Mouse (Mus musculus) CH12.LX (cell line): Measurements from ENCODE around the gene Gng8. TPM values are rescaled to one million over a fixed set of nuclear protein-coding genes. Genes with fewer than 3 reads are reported as not detected.
A peak's percentile ranks its signal among the peaks of the same experiment; 100 is the strongest.

Experiments
- DNase-seq: peaks from one replicate; pipeline ENCODE4 v3.0.0-alpha.2; 2013; ENCODE audit errors: extremely low read depth
- H3K27ac ChIP-seq: 2 replicates; pipeline ENCODE4 v1.5.1; 2012; ENCODE audit warnings: low read depth, mild to moderate bottlenecking, control low read depth, moderate library complexity; ENCODE audit not compliant: insufficient read depth
- H3K27me3 ChIP-seq: replicated peaks from 2 replicates; pipeline ENCODE3; 2012; ENCODE audit warnings: inconsistent platforms
- H3K36me3 ChIP-seq, 2 experiments: replicated peaks in 1 of 2; 2 replicates each; pipeline versions ENCODE3 to v1.6.1; 2012; ENCODE audit warnings: inconsistent platforms in 1 of 2, low read length in 1 of 2, mild to moderate bottlenecking in 1 of 2, mixed read lengths in 1 of 2, moderate library complexity in 1 of 2; ENCODE audit not compliant: control insufficient read depth in 1 of 2, insufficient read depth in 1 of 2
- H3K4me1 ChIP-seq, 2 experiments: 2 replicates each; pipeline ENCODE4 v1.6.1; 2012; ENCODE audit warnings: inconsistent platforms in 1 of 2, moderate library complexity in 1 of 2; ENCODE audit not compliant: insufficient read depth in 2 of 2, control insufficient read depth in 1 of 2
- H3K4me2 ChIP-seq: 2 replicates; pipeline ENCODE4 v1.6.1; 2012; ENCODE audit warnings: low read depth, mild to moderate bottlenecking, control low read depth; ENCODE audit not compliant: poor library complexity, insufficient read depth, severe bottlenecking
- H3K4me3 ChIP-seq, 3 experiments: fragments of 150-350 bp in 1 of 3; sonication (generic) in 1 of 3; replicated peaks in 1 of 3; 2 replicates each; pipeline versions ENCODE3 to v1.5.1; 2011 to 2012; ENCODE audit warnings: low read depth in 2 of 3, low read length in 2 of 3, mild to moderate bottlenecking in 2 of 3, moderate library complexity in 2 of 3, control low read depth in 1 of 3, improper control_type of control experiment in 1 of 3, inconsistent platforms in 1 of 3, mixed read lengths in 1 of 3; ENCODE audit not compliant: poor library complexity in 1 of 3
- H3K79me2 ChIP-seq: replicated peaks from 2 replicates; pipeline ENCODE4 v1.6.1; 2012; ENCODE audit warnings: mild to moderate bottlenecking, moderate library complexity; ENCODE audit not compliant: control insufficient read depth, poor library complexity, insufficient read depth, severe bottlenecking; ENCODE audit errors: extremely low read depth
- H3K9ac ChIP-seq: 2 replicates; pipeline ENCODE4 v1.6.1; 2012; ENCODE audit warnings: low read depth, mild to moderate bottlenecking, control low read depth, moderate library complexity; ENCODE audit not compliant: insufficient read depth
- H3K9me3 ChIP-seq: replicated peaks from 2 replicates; pipeline ENCODE3; 2012; ENCODE audit warnings: low read length, inconsistent platforms, mixed read lengths
- CHD1 ChIP-seq: IDR thresholded peaks from 2 replicates; pipeline ENCODE4 v1.6.1; 2012; ENCODE audit warnings: low read depth, low read length, improper control_type of control experiment, inconsistent platforms
- CTCF ChIP-seq, 2 experiments: IDR thresholded peaks in 1 of 2; conservative IDR thresholded peaks in 1 of 2; 2 replicates each; pipeline ENCODE4 v1.5.1; 2011 to 2012; ENCODE audit warnings: low read depth in 2 of 2, low read length in 2 of 2, improper control_type of control experiment in 1 of 2, inconsistent platforms in 1 of 2, mild to moderate bottlenecking in 1 of 2, moderate library complexity in 1 of 2
- ELF1 ChIP-seq: IDR thresholded peaks from 2 replicates; pipeline ENCODE4 v1.6.1; 2014; ENCODE audit warnings: low read depth, mild to moderate bottlenecking, inconsistent platforms, low read length, improper control_type of control experiment
- EP300 ChIP-seq: IDR thresholded peaks from 2 replicates; pipeline ENCODE4 v1.6.1; 2011; ENCODE audit warnings: low read length, improper control_type of control experiment
- ETS1 ChIP-seq: conservative IDR thresholded peaks from 2 replicates; pipeline ENCODE4 v1.6.1; 2012; ENCODE audit warnings: low read depth, mild to moderate bottlenecking, inconsistent platforms, low read length, improper control_type of control experiment, moderate library complexity
- HCFC1 ChIP-seq: IDR thresholded peaks from 2 replicates; pipeline ENCODE4 v1.6.1; 2012; ENCODE audit warnings: low read depth, mild to moderate bottlenecking, inconsistent platforms, low read length, improper control_type of control experiment
- IRF4 ChIP-seq: IDR thresholded peaks from 2 replicates; pipeline ENCODE4 v1.6.1; 2014; ENCODE audit warnings: low read depth, mild to moderate bottlenecking, inconsistent platforms, low read length, improper control_type of control experiment
- JUN ChIP-seq: IDR thresholded peaks from 2 replicates; pipeline ENCODE4 v1.6.1; 2011; ENCODE audit warnings: low read depth, mild to moderate bottlenecking, low read length, improper control_type of control experiment, moderate library complexity; ENCODE audit not compliant: insufficient read depth
- JUND ChIP-seq: conservative IDR thresholded peaks from 2 replicates; pipeline ENCODE4 v1.6.1; 2011; ENCODE audit warnings: low read depth, low read length, improper control_type of control experiment
- KAT2A ChIP-seq: IDR thresholded peaks from 2 replicates; pipeline ENCODE4 v1.6.1; 2012; ENCODE audit warnings: low read length, improper control_type of control experiment, inconsistent platforms; ENCODE audit not compliant: insufficient replicate concordance
- MAFK ChIP-seq: IDR thresholded peaks from 2 replicates; pipeline ENCODE4 v1.6.1; 2011; ENCODE audit warnings: low read length, improper control_type of control experiment; ENCODE audit not compliant: insufficient replicate concordance
- MAX ChIP-seq: IDR thresholded peaks from 2 replicates; pipeline ENCODE4 v1.6.1; 2011; ENCODE audit warnings: low read length, improper control_type of control experiment
- MEF2A ChIP-seq: IDR thresholded peaks from 2 replicates; pipeline ENCODE4 v1.6.1; 2014; ENCODE audit warnings: low read depth, mild to moderate bottlenecking, inconsistent platforms, low read length, improper control_type of control experiment, borderline replicate concordance
- MXI1 ChIP-seq: IDR thresholded peaks from 2 replicates; pipeline ENCODE4 v1.6.1; 2011; ENCODE audit warnings: mild to moderate bottlenecking, low read depth, low read length, improper control_type of control experiment
- NELFE ChIP-seq: IDR thresholded peaks from 2 replicates; pipeline ENCODE4 v1.6.1; 2011; ENCODE audit warnings: low read depth, low read length, improper control_type of control experiment
- NRF1 ChIP-seq: IDR thresholded peaks from 2 replicates; pipeline ENCODE4 v1.6.1; 2014; ENCODE audit warnings: low read depth, mild to moderate bottlenecking, inconsistent platforms, low read length, improper control_type of control experiment, moderate library complexity
- PAX5 ChIP-seq: IDR thresholded peaks from 2 replicates; pipeline ENCODE4 v1.6.1; 2012; ENCODE audit warnings: low read length, inconsistent platforms, mixed read lengths
- POLR2AphosphoS2 ChIP-seq: IDR thresholded peaks from 2 replicates; pipeline ENCODE4 v1.6.1; 2011; ENCODE audit warnings: low read depth, low read length, improper control_type of control experiment
- RCOR1 ChIP-seq: conservative IDR thresholded peaks from 2 replicates; pipeline ENCODE4 v1.6.1; 2012; ENCODE audit warnings: low read depth, mild to moderate bottlenecking, inconsistent platforms, low read length, improper control_type of control experiment
- TBP ChIP-seq: conservative IDR thresholded peaks from 2 replicates; pipeline ENCODE4 v1.6.1; 2011; ENCODE audit warnings: low read depth, low read length, improper control_type of control experiment
- TCF12 ChIP-seq: IDR thresholded peaks from 2 replicates; pipeline ENCODE4 v1.6.1; 2014; ENCODE audit warnings: low read depth, mild to moderate bottlenecking, inconsistent platforms, low read length, improper control_type of control experiment
- USF1 ChIP-seq: IDR thresholded peaks from 2 replicates; pipeline ENCODE4 v1.6.1; 2014; ENCODE audit warnings: low read depth, mild to moderate bottlenecking, inconsistent platforms, low read length, improper control_type of control experiment
- USF2 ChIP-seq: conservative IDR thresholded peaks from 2 replicates; pipeline ENCODE4 v1.6.1; 2011; ENCODE audit warnings: low read depth, low read length, improper control_type of control experiment
- ZNF384 ChIP-seq: IDR thresholded peaks from 2 replicates; pipeline ENCODE4 v1.6.1; 2012; ENCODE audit warnings: low read depth, low read length, improper control_type of control experiment, inconsistent platforms
- dilution Hi-C: fragments of 300-500 bp; cut with MboI; formaldehyde crosslinking; loops from 2 replicates; pipeline ENCODE4 v1.14.3; 2020; ENCODE audit warnings: low sequenced_read_pairs; ENCODE audit not compliant: extremely low pct_unique_long_range_greater_than_20kb, extremely low pct_ligation_motif_present
- in situ Hi-C: fragments of 300-500 bp; cut with MboI; formaldehyde crosslinking; loops from 3 replicates; pipeline ENCODE4 v1.14.3; 2019; ENCODE audit warnings: low sequenced_read_pairs, low pct_ligation_motif_present, low pct_unique_long_range_greater_than_20kb, mixed read lengths
- polyA plus RNA-seq: library from polyadenylated mRNA; unstranded; fragments of >175 nt; gene quantifications from 2 replicates; pipeline ENCODE4 v1.2.1, GENCODE M21; 2012; ENCODE audit warnings: low read depth; ENCODE audit not compliant: insufficient read length
- total RNA-seq, 2 experiments: library from RNA; depleted of rRNA; stranded (reverse); fragments of 300-350 nt in 1 of 2; fragments of >200 nt in 1 of 2; gene quantifications; 2 replicates each; pipeline ENCODE4 v1.2.3; 2012 to 2014

Gene Gng8
- total and polyA plus RNA-seq, 3 experiments: 0.25 to 2.4 TPM; not detected in 1

- TF ChIP-seq ELF1: no peak
- no peak for TF ChIP-seq TBP
- TF ChIP-seq IRF4: no peak
- TF ChIP-seq NELFE: 0 out of 2 replicates have a peak, but pooled peaks have one; percentile 8
- TF ChIP-seq RCOR1: no peak
- TF ChIP-seq USF2: no peak
- TF ChIP-seq MXI1: no peak
- no peak for TF ChIP-seq CHD1
- TF ChIP-seq MAX: no peak
- TF ChIP-seq TCF12: no peak
- TF ChIP-seq ETS1: no peak
- TF ChIP-seq KAT2A: no peak
- TF ChIP-seq JUN: no peak
- TF ChIP-seq CTCF (conservative IDR thresholded peaks at IDR 0.05 in 1 of 2, IDR thresholded peaks at IDR 0.05 in 1 of 2; ENCODE audit: low read depth in 2 of 2, low read length in 2 of 2): peak; percentile 70 to 96
- no peak; the same call in 1 of the 2 replicates for TF ChIP-seq POLR2AphosphoS2
- no peak for TF ChIP-seq ZNF384
- peak; percentile 34; the same call in 1 of the 2 replicates for TF ChIP-seq NRF1
- TF ChIP-seq MAFK: no peak
- TF ChIP-seq PAX5: no peak
- TF ChIP-seq EP300: no peak
- TF ChIP-seq USF1: no peak
- TF ChIP-seq JUND: no peak
- TF ChIP-seq HCFC1: no peak
Measured at GRCm38 (mm10) chr7:16913806-16914452, 22.3 kb downstream of the Gng8 start (continued).

- peaks cover 51 to 90% of the 10 kb centered on the region in 2 experiments for H3K36me3 ChIP-seq
- no peak overlapping the region for H3K27ac ChIP-seq
- no peaks in the 10 kb centered on the region for H3K27me3 ChIP-seq
- H3K4me3 ChIP-seq: no peak overlapping the region
- H3K79me2 ChIP-seq: 0 out of 2 replicates have a peak, but pooled peaks cover 4% of the 10 kb centered on the region
- dilution Hi-C loops (no loop called here), in situ Hi-C loops (no loop called here)
- H3K4me1 ChIP-seq: peaks cover 0 to 31% of the 10 kb centered on the region in 2 experiments; a peak in 2 of 4 replicates
- no peak for DNase-seq
- no peak overlapping the region for H3K4me2 ChIP-seq
- TF ChIP-seq MEF2A (no peak), POLR2AphosphoS2 (peak; percentile 91), NELFE (0 out of 2 replicates have a peak, but pooled peaks have one; percentile 6)
- H3K9me3 ChIP-seq: no peaks in the 10 kb centered on the region
- no peak overlapping the region for H3K9ac ChIP-seq
Measured at GRCm38 (mm10) chr7:16914453-16915343, 23.1 kb downstream of the Gng8 start.
